Mouse (Mus musculus): ENCODE measurements around the gene Ercc8. TPM values are rescaled to one million over a fixed set of nuclear protein-coding genes. Genes with fewer than 3 reads are reported as not detected.

Gene Ercc8
- polyA plus RNA-seq, 1 experiment = 3.1 TPM

- Histone ChIP-seq H3K4me3 (ENCODE audit: insufficient read depth, low read length) (no peak overlapping the region), H3K4me1 (ENCODE audit: control insufficient read depth, insufficient read depth, low read length) (no peaks in the 10 kb centered on the region), H3K27ac (ENCODE audit: insufficient read depth, low read depth, low read length) (no peak overlapping the region)
- TF ChIP-seq POLR2A (IDR thresholded peaks at IDR 0.05; ENCODE audit: borderline replicate concordance, low read depth, low read length) (no peak), CTCF (IDR thresholded peaks at IDR 0.05; ENCODE audit: low read depth, low read length) (no peak)
Measured at GRCm38 (mm10) chr13:108126246-108126645, 32.3 kb upstream of the Ercc8 start.

- TF ChIP-seq POLR2A (IDR thresholded peaks at IDR 0.05; ENCODE audit: borderline replicate concordance, low read depth, low read length) (no peak), CTCF (IDR thresholded peaks at IDR 0.05; ENCODE audit: low read depth, low read length) (peak; percentile 30; the same call in 1 of the 2 replicates)
- Histone ChIP-seq H3K4me1 (ENCODE audit: control insufficient read depth, insufficient read depth, low read length) (no peaks in the 10 kb centered on the region), H3K27ac (ENCODE audit: insufficient read depth, low read depth, low read length) (no peak overlapping the region), H3K4me3 (ENCODE audit: insufficient read depth, low read length) (no peak overlapping the region)
Measured at GRCm38 (mm10) chr13:108127130-108127529, 31.4 kb upstream of the Ercc8 start.

- TF ChIP-seq POLR2A (IDR thresholded peaks at IDR 0.05; ENCODE audit: borderline replicate concordance, low read depth, low read length) = no peak
- no peak for TF ChIP-seq CTCF (IDR thresholded peaks at IDR 0.05; ENCODE audit: low read depth, low read length)
- no peak overlapping the region for H3K4me3 ChIP-seq (ENCODE audit: insufficient read depth, low read length)
Measured at GRCm38 (mm10) chr13:108127883-108128282, 30.6 kb upstream of the Ercc8 start.

GRCm38 (mm10) chr13:108129070-108129469 is 29.5 kb upstream of the Ercc8 start:
- TF ChIP-seq POLR2A (IDR thresholded peaks at IDR 0.05; ENCODE audit: borderline replicate concordance, low read depth, low read length) (no peak), CTCF (IDR thresholded peaks at IDR 0.05; ENCODE audit: low read depth, low read length) (no peak)
- no peak overlapping the region for H3K4me3 ChIP-seq (ENCODE audit: insufficient read depth, low read length)
- H3K27ac ChIP-seq (ENCODE audit: insufficient read depth, low read depth, low read length) = no peak overlapping the region
- no peaks in the 10 kb centered on the region for H3K4me1 ChIP-seq (ENCODE audit: control insufficient read depth, insufficient read depth, low read length)

More at GRCm38 (mm10) chr13:108127883-108128282, 30.6 kb upstream of the Ercc8 start:
- no peaks in the 10 kb centered on the region for H3K4me1 ChIP-seq (ENCODE audit: control insufficient read depth, insufficient read depth, low read length)
- no peak overlapping the region for H3K27ac ChIP-seq (ENCODE audit: insufficient read depth, low read depth, low read length)

- TF ChIP-seq POLR2A (IDR thresholded peaks at IDR 0.05; ENCODE audit: borderline replicate concordance, low read depth, low read length) = no peak
- no peak for TF ChIP-seq CTCF (IDR thresholded peaks at IDR 0.05; ENCODE audit: low read depth, low read length)
- Histone ChIP-seq H3K4me1 (ENCODE audit: control insufficient read depth, insufficient read depth, low read length) (peaks cover 2% of the 10 kb centered on the region), H3K27ac (ENCODE audit: insufficient read depth, low read depth, low read length) (no peak overlapping the region), H3K4me3 (ENCODE audit: insufficient read depth, low read length) (no peak overlapping the region)
Measured at GRCm38 (mm10) chr13:108130737-108131136, 27.8 kb upstream of the Ercc8 start.

- H3K4me1 ChIP-seq (ENCODE audit: control insufficient read depth, insufficient read depth, low read length) = peaks cover 2% of the 10 kb centered on the region
- H3K4me3 ChIP-seq (ENCODE audit: insufficient read depth, low read length) = no peak overlapping the region
- no peak for TF ChIP-seq CTCF (IDR thresholded peaks at IDR 0.05; ENCODE audit: low read depth, low read length)
- TF ChIP-seq POLR2A (IDR thresholded peaks at IDR 0.05; ENCODE audit: borderline replicate concordance, low read depth, low read length) = no peak
- H3K27ac ChIP-seq (ENCODE audit: insufficient read depth, low read depth, low read length) = no peak overlapping the region
Measured at GRCm38 (mm10) chr13:108132031-108132819, 26.3 kb upstream of the Ercc8 start.

GRCm38 (mm10) chr13:108135617-108136016 is 22.9 kb upstream of the Ercc8 start:
- H3K4me3 ChIP-seq (ENCODE audit: insufficient read depth, low read length) = no peak overlapping the region
- peaks cover 9% of the 10 kb centered on the region for H3K4me1 ChIP-seq (ENCODE audit: control insufficient read depth, insufficient read depth, low read length)
- TF ChIP-seq POLR2A (IDR thresholded peaks at IDR 0.05; ENCODE audit: borderline replicate concordance, low read depth, low read length) = no peak
- TF ChIP-seq CTCF (IDR thresholded peaks at IDR 0.05; ENCODE audit: low read depth, low read length) = no peak
- H3K27ac ChIP-seq (ENCODE audit: insufficient read depth, low read depth, low read length) = peak overlapping the region; percentile 15; the same call in 1 of the 2 replicates

- H3K27ac ChIP-seq (ENCODE audit: insufficient read depth, low read depth, low read length) = no peak overlapping the region
- TF ChIP-seq CTCF (IDR thresholded peaks at IDR 0.05; ENCODE audit: low read depth, low read length) (no peak), POLR2A (IDR thresholded peaks at IDR 0.05; ENCODE audit: borderline replicate concordance, low read depth, low read length) (no peak)
Measured at GRCm38 (mm10) chr13:108138403-108138977, 20.0 kb upstream of the Ercc8 start.

GRCm38 (mm10) chr13:108144086-108144485 is 14.4 kb upstream of the Ercc8 start:
- H3K27ac ChIP-seq (ENCODE audit: insufficient read depth, low read depth, low read length) = no peak overlapping the region
- peaks cover 9% of the 10 kb centered on the region for H3K4me1 ChIP-seq (ENCODE audit: control insufficient read depth, insufficient read depth, low read length)
- TF ChIP-seq POLR2A (IDR thresholded peaks at IDR 0.05; ENCODE audit: borderline replicate concordance, low read depth, low read length) (no peak), CTCF (IDR thresholded peaks at IDR 0.05; ENCODE audit: low read depth, low read length) (no peak)
- H3K4me3 ChIP-seq (ENCODE audit: insufficient read depth, low read length) = no peak overlapping the region

More at GRCm38 (mm10) chr13:108138403-108138977, 20.0 kb upstream of the Ercc8 start:
- H3K4me3 ChIP-seq (ENCODE audit: insufficient read depth, low read length) = no peak overlapping the region
- H3K4me1 ChIP-seq (ENCODE audit: control insufficient read depth, insufficient read depth, low read length) = peaks cover 11% of the 10 kb centered on the region

GRCm38 (mm10) chr13:108151782-108152181 is 6.7 kb upstream of the Ercc8 start:
- Histone ChIP-seq H3K4me1 (ENCODE audit: control insufficient read depth, insufficient read depth, low read length) (no peaks in the 10 kb centered on the region), H3K27ac (ENCODE audit: insufficient read depth, low read depth, low read length) (no peak overlapping the region), H3K4me3 (ENCODE audit: insufficient read depth, low read length) (no peak overlapping the region)
- TF ChIP-seq POLR2A (IDR thresholded peaks at IDR 0.05; ENCODE audit: borderline replicate concordance, low read depth, low read length) (no peak), CTCF (IDR thresholded peaks at IDR 0.05; ENCODE audit: low read depth, low read length) (no peak)
